Mouse (Mus musculus) brain, embryonic 14.5 days (tissue): ENCODE measurements around the gene Diaph3. TPM values are rescaled to one million over a fixed set of nuclear protein-coding genes. Genes with fewer than 3 reads are reported as not detected.

ENCODE experiments used
- DNase-seq: peaks from one replicate; pipeline ENCODE4 v3.0.0-alpha.2; 2011; ENCODE audit warnings: low read depth
- CTCF ChIP-seq: fragments of 200-500 bp; IDR thresholded peaks from 2 replicates; pipeline ENCODE4 v1.5.1; 2012; ENCODE audit warnings: inconsistent platforms, mild to moderate bottlenecking, moderate library complexity, borderline replicate concordance; ENCODE audit not compliant: insufficient read depth, insufficient read length; ENCODE audit errors: extremely low read depth
- POLR2A ChIP-seq: fragments of 200-500 bp; IDR thresholded peaks from 2 replicates; pipeline ENCODE4 v1.6.1; 2012; ENCODE audit warnings: mild to moderate bottlenecking, inconsistent platforms, borderline replicate concordance; ENCODE audit not compliant: poor library complexity, insufficient read depth, insufficient read length, severe bottlenecking; ENCODE audit errors: extremely low read depth
- polyA plus RNA-seq: library from polyadenylated mRNA; depleted of rRNA; stranded (reverse); fragments of >200 nt; gene quantifications from 2 replicates; pipeline ENCODE4 v1.2.3, GENCODE M21; 2012

Diaph3 gene
- polyA plus RNA-seq, 1 experiment, result 2.8 TPM

GRCm38 (mm10) chr14:87020240-87020639 lies 120.8 kb downstream of the Diaph3 start:
- no peak for TF ChIP-seq POLR2A
- TF ChIP-seq CTCF, result no peak
- no peak for DNase-seq

- DNase-seq, result no peak
- no peak for TF ChIP-seq CTCF
- TF ChIP-seq POLR2A, result no peak
Observed at GRCm38 (mm10) chr14:87019687-87020086, 121.3 kb downstream of the Diaph3 start.

- TF ChIP-seq CTCF, result no peak
- TF ChIP-seq POLR2A, result no peak
- DNase-seq, result no peak
Observed at GRCm38 (mm10) chr14:86997318-86997717, 143.7 kb downstream of the Diaph3 start.

- TF ChIP-seq POLR2A (no peak), CTCF (no peak)
- peak; percentile 58 for DNase-seq
Observed at GRCm38 (mm10) chr14:86951169-86951568, 189.9 kb downstream of the Diaph3 start.

- peak; percentile 78 for DNase-seq
- TF ChIP-seq CTCF, result no peak
Observed at GRCm38 (mm10) chr14:86937953-86938352, 203.1 kb downstream of the Diaph3 start.

- TF ChIP-seq POLR2A (no peak), CTCF (no peak)
- no peak for DNase-seq
Observed at GRCm38 (mm10) chr14:86936424-86936823, 204.6 kb downstream of the Diaph3 start.

- DNase-seq, result no peak
- TF ChIP-seq CTCF (no peak), POLR2A (no peak)
Observed at GRCm38 (mm10) chr14:86930763-86931162, 210.3 kb downstream of the Diaph3 start.

GRCm38 (mm10) chr14:86926827-86927226 lies 214.2 kb downstream of the Diaph3 start:
- no peak for TF ChIP-seq CTCF
- no peak for TF ChIP-seq POLR2A
- peak; percentile 49 for DNase-seq

- DNase-seq, result peak; percentile 61
- TF ChIP-seq POLR2A (no peak), CTCF (no peak)
Observed at GRCm38 (mm10) chr14:86898898-86899297, 242.1 kb downstream of the Diaph3 start.

GRCm38 (mm10) chr14:86889070-86889804 lies 251.8 kb downstream of the Diaph3 start:
- TF ChIP-seq CTCF (no peak), POLR2A (no peak)
- DNase-seq, result no peak

- TF ChIP-seq CTCF (no peak), POLR2A (no peak)
Observed at GRCm38 (mm10) chr14:86885417-86886098, 255.5 kb downstream of the Diaph3 start.

GRCm38 (mm10) chr14:86869536-86869935 lies 271.5 kb downstream of the Diaph3 start:
- TF ChIP-seq CTCF (peak; percentile 55; the same call in 1 of the 2 replicates), POLR2A (no peak)
- peak; percentile 92 for DNase-seq

More at GRCm38 (mm10) chr14:86885417-86886098, 255.5 kb downstream of the Diaph3 start:
- no peak for DNase-seq
